In the genomic region with DNA sequence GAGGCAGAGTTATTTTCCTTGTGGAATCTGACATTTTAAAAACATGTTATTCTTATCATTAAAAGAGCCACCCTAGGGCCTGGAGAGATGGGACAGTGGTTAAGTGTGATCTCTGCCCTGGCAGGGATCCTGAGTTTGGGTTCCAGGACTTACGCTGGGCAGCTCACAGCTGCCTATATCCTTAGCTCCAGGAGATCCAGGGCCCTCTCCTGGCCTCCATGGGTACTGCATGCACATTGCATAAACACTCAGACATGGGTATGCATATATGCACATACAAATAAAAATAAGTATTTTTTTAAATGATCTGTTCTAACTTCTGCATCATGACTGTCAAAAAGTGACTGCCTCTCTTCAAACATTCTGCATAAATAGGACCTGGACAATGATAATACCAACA, we compare ENCODE assay signal across 9 mouse cellular contexts.
DNase-seq lines count a peak whose midpoint lies in the region; ATAC-seq and TF ChIP-seq lines count a peak whose summit lies in the region.
"Had no signal": no experiment of that assay in that cellular context is flagged by ENCODE, and none has a peak within 500 bp of the region (broad histone marks: within the 10 kb centered on the region; RNA-seq: fewer than 3 reads in every experiment).

No protein-coding gene starts in this region.

- WGBS in forebrain, postnatal 0 days: 59% methylated on average over 1 of the region's 1 CpGs
- WGBS in forebrain, embryonic 16.5 days: 65% methylated on average over 1 of the region's 1 CpGs
- 46% methylated on average over 1 of the region's 1 CpGs for WGBS in lung, adult 2 months

- no peak for ATAC-seq in forebrain, postnatal 0 days
- ATAC-seq in forebrain, embryonic 16.5 days: no peak

- no peaks in the 10 kb centered on the region for H3K4me1 ChIP-seq in forebrain, postnatal 0 days (ENCODE audit: insufficient read depth)
- no peaks in the 10 kb centered on the region for H3K4me1 ChIP-seq in forebrain, embryonic 16.5 days (replicated peaks; ENCODE audit: control insufficient read depth, insufficient read depth, low read length)
- H3K4me1 ChIP-seq in lung, adult 2 months (ENCODE audit: control insufficient read depth, insufficient read depth, low read length): no peaks in the 10 kb centered on the region
- H3K4me1 ChIP-seq: embryonic facial prominence, embryonic 12.5 days had no signal

- no peaks in the 10 kb centered on the region for H3K9me3 ChIP-seq in forebrain, postnatal 0 days (ENCODE audit: low read length)
- H3K9me3 ChIP-seq in forebrain, embryonic 16.5 days (ENCODE audit: control insufficient read depth, low read length): no peaks in the 10 kb centered on the region
- H3K9me3 ChIP-seq: embryonic facial prominence, embryonic 12.5 days had no signal

- no peak overlapping the region for H3K27ac ChIP-seq in forebrain, postnatal 0 days (ENCODE audit: low read depth, low read length)
- H3K27ac ChIP-seq in forebrain, embryonic 16.5 days (ENCODE audit: low read length): no peak overlapping the region
- H3K27ac ChIP-seq: embryonic facial prominence, embryonic 12.5 days had no signal

- peak; percentile 43 for TF ChIP-seq CTCF in forebrain, postnatal 0 days (IDR thresholded peaks at IDR 0.05; ENCODE audit: low read depth)
- TF ChIP-seq CTCF in lung, adult 2 months (IDR thresholded peaks at IDR 0.05; ENCODE audit: insufficient read depth, low read length): no peak

- H3K4me2 ChIP-seq in forebrain, postnatal 0 days (ENCODE audit: low read depth): no peak overlapping the region
- no peak overlapping the region for H3K4me2 ChIP-seq in forebrain, embryonic 16.5 days (ENCODE audit: low read length)
- H3K4me2 ChIP-seq: embryonic facial prominence, embryonic 12.5 days had no signal

- H3K27me3 ChIP-seq in forebrain, postnatal 0 days (ENCODE audit: insufficient read depth, low read length): no peaks in the 10 kb centered on the region
- H3K27me3 ChIP-seq in forebrain, embryonic 16.5 days (replicated peaks; ENCODE audit: control insufficient read depth, insufficient read depth, low read length): no peaks in the 10 kb centered on the region
- H3K27me3 ChIP-seq: embryonic facial prominence, embryonic 12.5 days had no signal

- no peak for DNase-seq in forebrain, postnatal 0 days
- peak; percentile 5 for DNase-seq in lung, adult 2 months
- no peak for DNase-seq in lung, postnatal 25 days (ENCODE audit: low spot score)
- peak; percentile 20 for DNase-seq in adrenal gland, postnatal 25 days
- DNase-seq in lung, postnatal 36 days: peak; percentile 19
- DNase-seq in urinary bladder, postnatal 25 days (ENCODE audit: low spot score): no peak
- DNase-seq in spleen, postnatal 14 days (ENCODE audit: low spot score in 2 of 2): no peak

- H3K4me3 ChIP-seq in forebrain, postnatal 0 days (ENCODE audit: low read depth, low read length): no peak overlapping the region
- H3K4me3 ChIP-seq in forebrain, embryonic 16.5 days (replicated peaks; ENCODE audit: low read length): no peak overlapping the region
- H3K4me3 ChIP-seq in lung, adult 2 months (replicated peaks; ENCODE audit: extremely low read depth, low read depth, low read length): no peak overlapping the region
- H3K4me3 ChIP-seq: embryonic facial prominence, embryonic 12.5 days had no signal

- TF ChIP-seq POLR2A in lung, adult 2 months (IDR thresholded peaks at IDR 0.05; ENCODE audit: borderline replicate concordance, extremely low read depth, low read depth, low read length): no peak

- H3K9ac ChIP-seq in forebrain, postnatal 0 days: no peak overlapping the region
- H3K9ac ChIP-seq in forebrain, embryonic 16.5 days (replicated peaks; ENCODE audit: low read depth, low read length): no peak overlapping the region
- H3K9ac ChIP-seq: embryonic facial prominence, embryonic 12.5 days had no signal

- H3K36me3 ChIP-seq in forebrain, postnatal 0 days (ENCODE audit: insufficient read depth): no peaks in the 10 kb centered on the region
- no peaks in the 10 kb centered on the region for H3K36me3 ChIP-seq in forebrain, embryonic 16.5 days (ENCODE audit: control insufficient read depth, insufficient read depth)
- H3K36me3 ChIP-seq: embryonic facial prominence, embryonic 12.5 days had no signal

Comparison
In these comparisons a context has a peak if more than half of its experiments do, and no peak if none do; other contexts are left out.
1. DNase-seq: peak in lung, adult 2 months (single experiment), adrenal gland, postnatal 25 days (single experiment) and lung, postnatal 36 days (single experiment); none in forebrain, postnatal 0 days (single experiment), lung, postnatal 25 days (single experiment), urinary bladder, postnatal 25 days (single experiment) and spleen, postnatal 14 days (0 of 2).